Comparison of ENCODE assay signal across 8 mouse cellular contexts in the genomic region with DNA sequence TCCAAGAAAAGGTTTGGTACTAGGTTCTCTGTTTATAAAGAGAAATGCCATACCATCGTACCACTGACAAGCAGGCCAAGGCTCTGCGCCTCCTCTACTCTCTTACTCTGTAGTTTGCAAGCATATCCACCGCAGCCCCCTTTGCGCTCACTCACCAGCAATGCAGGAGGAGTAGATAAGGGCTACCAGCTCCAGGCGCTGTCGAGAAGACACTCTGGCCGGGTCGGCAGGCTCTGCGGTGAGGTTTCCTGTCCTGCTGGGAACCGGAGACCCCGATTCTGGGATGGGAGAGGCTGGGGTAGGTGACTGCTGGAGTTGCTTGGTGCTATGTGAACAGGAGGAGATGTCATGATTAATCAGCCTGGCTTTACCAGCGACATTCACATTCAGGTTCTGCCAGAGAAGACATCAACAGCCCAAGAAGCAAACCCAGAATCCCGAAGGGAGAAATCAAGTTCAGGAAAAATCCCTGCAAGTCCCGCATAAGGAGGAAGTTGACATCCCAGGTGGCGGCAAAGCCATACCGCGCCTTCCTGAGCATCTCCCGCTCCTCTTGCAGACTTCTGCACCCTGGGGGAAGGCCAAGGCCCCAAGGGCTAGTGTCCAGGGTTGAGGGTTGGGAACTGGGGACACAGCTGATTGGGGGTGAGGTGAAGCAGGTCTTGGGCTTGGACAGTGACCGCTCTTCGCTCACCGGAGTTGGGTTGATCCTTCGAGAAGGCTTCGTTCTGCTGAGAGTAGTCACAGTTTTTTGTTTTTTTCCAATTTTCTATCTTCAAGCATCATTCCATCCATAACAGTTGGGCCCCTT.
A peak's percentile ranks its signal among the peaks of the same experiment; 100 is the strongest.
DNase-seq lines count a peak whose midpoint lies in the region; ATAC-seq and TF ChIP-seq lines count a peak whose summit lies in the region.

No protein-coding gene starts in this region.

- peak overlapping the region; percentile 72 for H3K4me3 ChIP-seq in cerebellum, adult 2 months (replicated peaks; ENCODE audit: insufficient read depth, low read depth, low read length)
- peak overlapping the region; percentile 78 for H3K4me3 ChIP-seq in C2C12 (ENCODE audit: insufficient read depth, poor library complexity, severe bottlenecking)
- peak overlapping the region; percentile 85 to 100 for H3K4me3 ChIP-seq in liver, embryonic 14.5 days (ENCODE audit: insufficient read depth in 1 of 2, low read depth in 2 of 2, low read length in 2 of 2)

- DNase-seq in cerebellum, adult 2 months, result peak; percentile 25 to 44
- DNase-seq in cerebellum, adult 9-10 months, result no peak
- peak; percentile 38 for DNase-seq in embryo, embryonic 11 days
- peak; percentile 32 for DNase-seq in heart, postnatal 4 days
- peak; percentile 35 to 44 (median 37) for DNase-seq in liver, embryonic 14.5 days (ENCODE audit: low read depth in 3 of 3, low spot score in 3 of 3)
- DNase-seq in spleen, postnatal 14 days (ENCODE audit: low spot score in 2 of 2), result peak; percentile 21 to 26
- no peak for DNase-seq in layer of hippocampus, adult 11-12 months (ENCODE audit: low spot score)

- peak overlapping the region; percentile 99 for H3K9ac ChIP-seq in liver, embryonic 14.5 days (replicated peaks)

- WGBS in cerebellum, adult 2 months, result 3% methylated on average over 23 of the region's 23 CpGs
- WGBS in liver, embryonic 14.5 days (ENCODE audit: insufficient replicate concordance), result 3% methylated on average over 23 of the region's 23 CpGs

- no peak for ATAC-seq in liver, embryonic 14.5 days (ENCODE audit: insufficient read depth)

- TF ChIP-seq CTCF in cerebellum, adult 2 months (IDR thresholded peaks at IDR 0.05; ENCODE audit: borderline replicate concordance, insufficient read depth, low read depth, low read length), result no peak
- TF ChIP-seq CTCF in C2C12 (IDR thresholded peaks at IDR 0.05; ENCODE audit: control insufficient read depth, insufficient read depth, insufficient read length), result no peak
- 0 out of 2 replicates have a peak, but pooled peaks have one; percentile 19 for TF ChIP-seq CTCF in liver, embryonic 14.5 days (IDR thresholded peaks at IDR 0.05; ENCODE audit: low read depth)

- no peaks in the 10 kb centered on the region for H3K9me3 ChIP-seq in liver, embryonic 14.5 days (ENCODE audit: control insufficient read depth, low read length)

- H3ac ChIP-seq in C2C12 (ENCODE audit: control insufficient read depth, insufficient read length, low read depth), result peak overlapping the region; percentile 76

- no peak for TF ChIP-seq EP300 in liver, embryonic 14.5 days (IDR thresholded peaks at IDR 0.05; ENCODE audit: low read depth)

- no peak for TF ChIP-seq POLR2A in cerebellum, adult 2 months (IDR thresholded peaks at IDR 0.05; ENCODE audit: borderline replicate concordance, insufficient read depth, low read length)

- peaks cover 37% of the 10 kb centered on the region for H3K79me2 ChIP-seq in C2C12 (ENCODE audit: control insufficient read depth, insufficient read depth)

- no peak overlapping the region for H3K27ac ChIP-seq in cerebellum, adult 2 months (ENCODE audit: insufficient read depth, low read length)
- peak overlapping the region; percentile 88; the same call in 1 of the 2 replicates for H3K27ac ChIP-seq in liver, embryonic 14.5 days

- peaks cover 3% of the 10 kb centered on the region; the same call in 1 of the 2 replicates for H3K4me1 ChIP-seq in cerebellum, adult 2 months (ENCODE audit: control insufficient read depth, insufficient read depth, low read length)
- peaks cover 19% of the 10 kb centered on the region in 2 experiments for H3K4me1 ChIP-seq in liver, embryonic 14.5 days (replicated peaks; ENCODE audit: control insufficient read depth in 2 of 2, insufficient read depth in 2 of 2, low read length in 1 of 2)

- peaks cover 13% of the 10 kb centered on the region for H3K79me3 ChIP-seq in C2C12 (ENCODE audit: low read depth)

- H3K36me3 ChIP-seq in C2C12 (ENCODE audit: control insufficient read depth, insufficient read depth), result peaks cover 46% of the 10 kb centered on the region
- H3K36me3 ChIP-seq in liver, embryonic 14.5 days (replicated peaks; ENCODE audit: control insufficient read depth, insufficient read depth, low read depth), result peaks cover 44% of the 10 kb centered on the region

- no peaks in the 10 kb centered on the region for H3K27me3 ChIP-seq in cerebellum, adult 2 months (ENCODE audit: control insufficient read depth, insufficient read depth, low read length)
- H3K27me3 ChIP-seq in C2C12 (ENCODE audit: control insufficient read depth, insufficient read depth, insufficient read length), result no peaks in the 10 kb centered on the region
- H3K27me3 ChIP-seq in liver, embryonic 14.5 days (ENCODE audit: control insufficient read depth, insufficient read depth, low read length), result no peaks in the 10 kb centered on the region

- peak overlapping the region; percentile 69 for H3K4me2 ChIP-seq in liver, embryonic 14.5 days (ENCODE audit: low read depth)

TF ChIP-seq in C2C12, 6 proteins besides CTCF, POLR2A, EP300 and RAD21:
- TF ChIP-seq MAX (IDR thresholded peaks at IDR 0.05) (no peak), CEBPB (IDR thresholded peaks at IDR 0.05; ENCODE audit: low read depth) (no peak), MYOD1 (IDR thresholded peaks at IDR 0.05; ENCODE audit: control insufficient read depth, insufficient read length, low read depth) (no peak), MYOG (IDR thresholded peaks at IDR 0.05; ENCODE audit: control insufficient read depth, extremely low read depth, insufficient read length) (no peak), USF1 (IDR thresholded peaks at IDR 0.05; ENCODE audit: low read depth) (no peak), FOSL1 (IDR thresholded peaks at IDR 0.05; ENCODE audit: insufficient read depth, low read length, poor library complexity, severe bottlenecking) (no peak)

Comparison
In these comparisons a context has a peak if more than half of its experiments do, and no peak if none do; other contexts are left out.
1. DNase-seq: peak in cerebellum, adult 2 months (2 of 2), embryo, embryonic 11 days (single experiment), heart, postnatal 4 days (single experiment), liver, embryonic 14.5 days (3 of 3) and spleen, postnatal 14 days (2 of 2); none in cerebellum, adult 9-10 months (single experiment) and layer of hippocampus, adult 11-12 months (single experiment).
2. Peak in every context shown above with its lines, with median percentiles within 50 percentile points of each other: H3K4me3 ChIP-seq.